Mouse (Mus musculus) ES-Bruce4 (cell line): Measurements from ENCODE around the gene Acot11. TPM values are rescaled to one million over a fixed set of nuclear protein-coding genes. Genes with fewer than 3 reads are reported as not detected.

Source experiments
- H3K27ac ChIP-seq: 2 replicates; pipeline ENCODE4 v1.5.1; 2012; ENCODE audit warnings: low read length, inconsistent platforms; ENCODE audit not compliant: insufficient read depth
- H3K27me3 ChIP-seq: 2 replicates; pipeline ENCODE4 v1.6.1; 2012; ENCODE audit warnings: mild to moderate bottlenecking, low read length, inconsistent platforms; ENCODE audit not compliant: control insufficient read depth, poor library complexity, insufficient read depth, severe bottlenecking
- H3K36me3 ChIP-seq: 2 replicates; pipeline ENCODE4 v1.6.1; 2012; ENCODE audit warnings: inconsistent platforms, mild to moderate bottlenecking, low read length, moderate library complexity; ENCODE audit not compliant: control insufficient read depth, poor library complexity, insufficient read depth, severe bottlenecking
- H3K4me1 ChIP-seq: one replicate; pipeline ENCODE4 v1.8.1; 2011; ENCODE audit warnings: low read length; ENCODE audit not compliant: control insufficient read depth, insufficient read depth
- H3K4me3 ChIP-seq: 2 replicates; pipeline ENCODE4 v1.5.1; 2011; ENCODE audit warnings: low read depth, mild to moderate bottlenecking, low read length
- H3K9ac ChIP-seq: 2 replicates; pipeline ENCODE4 v1.6.1; 2012; ENCODE audit warnings: low read depth, mild to moderate bottlenecking, inconsistent platforms; ENCODE audit not compliant: poor library complexity, severe bottlenecking
- H3K9me3 ChIP-seq: replicated peaks from 2 replicates; pipeline ENCODE4 v1.6.1; 2012; ENCODE audit warnings: mild to moderate bottlenecking, low read length, inconsistent platforms; ENCODE audit not compliant: control insufficient read depth, poor library complexity, insufficient read depth, severe bottlenecking
- CTCF ChIP-seq: IDR thresholded peaks from one replicate; pipeline ENCODE4 v1.8.1; 2011; ENCODE audit warnings: low read depth, low read length
- EP300 ChIP-seq: IDR thresholded peaks from 2 replicates; pipeline ENCODE4 v1.6.1; 2011; ENCODE audit warnings: low read depth, low read length; ENCODE audit not compliant: insufficient read depth
- POLR2A ChIP-seq: IDR thresholded peaks from one replicate; pipeline ENCODE4 v1.8.1; 2011; ENCODE audit warnings: low read length; ENCODE audit not compliant: insufficient read depth
- polyA plus RNA-seq: library from polyadenylated mRNA; stranded (reverse); fragments of >200 nt; gene quantifications from 2 replicates; pipeline ENCODE4 v1.2.4, GENCODE M21; 2011; ENCODE audit warnings: low read depth; ENCODE audit not compliant: missing spikeins, insufficient read depth, insufficient read length

Acot11 gene
- polyA plus RNA-seq, 1 experiment: 3.8 TPM

DNA sequence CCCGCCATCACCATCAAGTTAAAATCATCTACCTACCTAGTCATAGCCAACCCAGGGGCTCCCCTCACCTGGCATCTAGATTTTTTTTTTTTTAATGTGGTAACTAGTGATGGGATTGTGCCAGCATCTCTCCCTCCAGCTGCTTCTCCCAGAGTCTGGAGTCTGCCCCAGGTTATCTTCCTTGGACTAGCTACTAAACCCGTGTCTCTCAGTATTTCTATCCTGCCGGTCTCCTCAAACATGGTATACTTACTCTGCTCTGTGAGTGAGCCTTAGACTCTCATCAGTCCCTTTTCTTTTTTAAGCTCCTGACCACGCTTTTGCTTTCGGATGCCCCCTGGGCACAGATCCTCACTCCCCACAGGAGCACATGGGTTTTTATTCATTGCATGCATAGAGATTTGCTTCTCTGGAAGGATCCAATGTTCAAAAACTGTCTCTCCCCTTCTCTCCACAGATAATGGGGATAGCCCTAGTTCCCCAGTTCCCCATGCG, 35.9 kb upstream of the Acot11 start:
- Histone ChIP-seq H3K4me3 (peak overlapping the region; percentile 65), H3K36me3 (no peaks in the 10 kb centered on the region), H3K9me3 (no peaks in the 10 kb centered on the region), H3K4me1 (peaks cover 1% of the 10 kb centered on the region), H3K27ac (peak overlapping the region; percentile 93), H3K9ac (peak overlapping the region; percentile 81), H3K27me3 (no peaks in the 10 kb centered on the region)
- no peak for TF ChIP-seq CTCF
- no peak for TF ChIP-seq POLR2A

DNA sequence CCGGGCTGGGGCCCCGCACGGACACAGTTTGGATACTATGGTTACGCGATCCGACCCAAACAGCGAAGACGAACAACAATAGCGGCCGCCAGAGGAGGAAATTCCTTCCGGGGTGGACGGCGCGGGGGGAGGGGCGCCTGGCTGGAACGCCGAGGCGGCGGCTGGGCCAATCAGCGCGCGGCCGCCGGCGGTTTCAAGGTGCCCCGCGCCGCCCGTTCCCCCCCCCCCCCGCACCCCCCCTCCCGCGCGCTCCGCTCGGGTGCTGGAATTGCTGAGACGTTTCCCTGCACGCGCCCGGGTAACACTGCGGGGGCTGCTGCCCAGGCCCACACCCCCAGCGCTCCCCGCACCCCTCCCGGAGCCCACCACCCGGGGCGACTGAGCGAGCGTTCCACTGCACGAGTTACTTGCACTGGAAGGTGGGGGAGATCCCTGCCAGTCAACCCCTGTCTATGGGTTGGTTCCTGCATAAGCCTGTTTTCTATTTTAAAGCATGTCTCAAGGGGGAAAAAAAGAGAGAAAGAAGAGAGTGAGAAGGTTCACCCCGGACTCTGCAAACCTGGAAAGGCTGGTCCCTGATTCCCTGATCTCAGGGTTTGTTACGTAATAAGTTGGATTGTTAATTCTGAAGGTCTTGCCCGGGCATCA, 35.3 kb upstream of the Acot11 start:
- TF ChIP-seq EP300 (peak; percentile 78; the same call in 1 of the 2 replicates), CTCF (no peak)
- H3K4me1 ChIP-seq: peaks cover 3% of the 10 kb centered on the region
- H3K27me3 ChIP-seq: no peaks in the 10 kb centered on the region
- peak overlapping the region; percentile 93 for H3K27ac ChIP-seq
- peak overlapping the region; percentile 65 for H3K4me3 ChIP-seq
- H3K36me3 ChIP-seq: no peaks in the 10 kb centered on the region
- peak overlapping the region; percentile 81 for H3K9ac ChIP-seq
- no peaks in the 10 kb centered on the region for H3K9me3 ChIP-seq

DNA sequence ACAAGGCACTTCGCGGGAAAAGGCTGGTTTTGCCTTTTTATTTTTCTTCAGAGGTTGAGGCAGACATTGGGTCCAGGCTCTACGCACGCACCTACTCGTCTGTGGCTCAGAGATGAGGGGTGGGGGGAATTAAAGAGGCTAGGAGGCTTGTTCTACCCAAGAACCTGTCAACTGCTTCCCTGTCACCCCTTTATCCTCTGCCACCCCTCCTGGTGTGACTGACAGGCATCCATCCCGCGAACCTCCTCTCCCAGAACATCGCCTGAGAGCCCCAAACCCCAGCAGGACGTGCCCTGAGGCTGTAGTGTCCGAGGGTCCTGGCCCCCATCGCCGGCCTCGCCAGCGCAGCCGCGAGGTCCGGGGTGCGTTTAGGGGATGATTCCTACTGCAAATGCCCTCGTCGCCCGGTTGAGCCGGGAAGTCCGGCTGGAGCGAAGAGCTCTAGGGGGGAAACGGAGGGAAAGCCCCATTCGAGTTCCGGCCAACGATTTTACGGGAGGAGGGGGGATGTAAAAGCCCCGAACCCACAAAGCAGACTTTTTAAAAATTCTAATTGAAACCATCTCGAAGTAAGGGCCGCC, 34.5 kb upstream of the Acot11 start:
- H3K36me3 ChIP-seq: no peaks in the 10 kb centered on the region
- H3K9ac ChIP-seq: peak overlapping the region; percentile 81
- peak overlapping the region; percentile 82 for H3K27ac ChIP-seq
- peak overlapping the region; percentile 63 for H3K4me3 ChIP-seq
- no peaks in the 10 kb centered on the region for H3K9me3 ChIP-seq
- H3K4me1 ChIP-seq: peaks cover 6% of the 10 kb centered on the region
- TF ChIP-seq POLR2A (no peak), CTCF (no peak), EP300 (no peak)
- H3K27me3 ChIP-seq: no peaks in the 10 kb centered on the region

DNA sequence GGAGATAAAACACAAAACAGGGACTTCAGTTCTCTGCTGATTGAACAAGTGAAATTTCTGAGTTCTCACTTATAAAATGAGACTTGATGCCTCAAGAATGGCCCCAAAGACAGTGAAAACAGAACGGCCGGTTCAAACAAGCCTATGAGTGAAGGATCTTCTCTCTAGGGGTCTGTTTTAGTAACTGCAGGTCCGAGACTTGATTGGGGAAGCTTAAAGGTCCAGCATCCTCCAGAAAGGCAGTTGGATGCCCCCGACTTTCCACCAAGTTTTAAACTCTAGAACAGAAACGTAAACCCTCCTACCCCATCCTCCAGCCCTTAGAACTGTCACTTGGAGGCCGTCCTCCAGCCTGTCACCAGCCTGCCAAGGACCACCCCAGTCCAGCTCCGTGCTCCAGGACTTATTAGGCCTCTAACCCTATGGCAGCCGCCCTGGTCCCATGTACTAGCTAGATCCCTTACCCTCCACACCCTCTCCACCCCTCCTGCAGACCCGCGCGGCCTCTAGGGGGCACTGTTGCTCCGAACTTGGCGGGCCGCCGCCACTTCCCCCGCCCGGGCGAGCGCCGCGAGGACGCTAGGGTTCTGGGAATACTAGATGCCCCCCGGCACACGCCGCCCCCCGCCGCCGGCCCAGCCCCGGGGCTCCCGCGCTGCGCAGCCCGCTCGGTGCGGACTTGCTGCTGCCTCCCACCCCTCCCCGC, 33.9 kb upstream of the Acot11 start:
- Histone ChIP-seq H3K4me1 (peaks cover 6% of the 10 kb centered on the region), H3K9ac (peak overlapping the region; percentile 81)
- TF ChIP-seq CTCF: peak; percentile 73
- peak; percentile 51; the same call in 1 of the 2 replicates for TF ChIP-seq EP300
- TF ChIP-seq POLR2A: no peak

DNA sequence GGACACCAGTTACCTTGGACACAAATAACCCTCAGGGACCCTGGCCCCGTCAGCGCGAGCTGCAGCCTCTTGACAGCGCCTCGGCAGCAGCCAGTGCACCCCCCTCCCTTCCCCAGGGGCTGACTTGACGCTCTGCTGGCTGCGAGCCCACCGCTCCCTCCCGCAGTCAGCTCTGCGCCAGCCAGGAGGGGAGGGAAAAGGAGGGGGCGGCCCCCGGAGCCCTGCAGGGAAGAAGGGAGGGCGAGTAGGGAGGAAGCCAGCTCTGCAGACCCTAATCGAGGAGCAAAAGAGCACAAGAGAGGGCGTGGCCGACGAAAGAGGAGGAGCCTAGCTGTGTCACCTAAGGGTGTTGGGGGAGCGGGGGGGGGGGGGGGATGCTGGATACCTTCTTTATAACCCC, 33.2 kb upstream of the Acot11 start:
- Histone ChIP-seq H3K9me3 (no peaks in the 10 kb centered on the region), H3K4me3 (peak overlapping the region; percentile 27), H3K27ac (no peak overlapping the region), H3K4me1 (peaks cover 8% of the 10 kb centered on the region), H3K36me3 (no peaks in the 10 kb centered on the region), H3K27me3 (no peaks in the 10 kb centered on the region), H3K9ac (peak overlapping the region; percentile 11; the same call in 1 of the 2 replicates)
- TF ChIP-seq EP300 (no peak; the same call in 1 of the 2 replicates), CTCF (no peak), POLR2A (no peak)

More for the DNA sequence above, 33.9 kb upstream of the Acot11 start:
- no peaks in the 10 kb centered on the region for H3K9me3 ChIP-seq
- H3K27ac ChIP-seq: peak overlapping the region; percentile 82
- H3K27me3 ChIP-seq: no peaks in the 10 kb centered on the region
- peak overlapping the region; percentile 63 for H3K4me3 ChIP-seq
- H3K36me3 ChIP-seq: no peaks in the 10 kb centered on the region

DNA sequence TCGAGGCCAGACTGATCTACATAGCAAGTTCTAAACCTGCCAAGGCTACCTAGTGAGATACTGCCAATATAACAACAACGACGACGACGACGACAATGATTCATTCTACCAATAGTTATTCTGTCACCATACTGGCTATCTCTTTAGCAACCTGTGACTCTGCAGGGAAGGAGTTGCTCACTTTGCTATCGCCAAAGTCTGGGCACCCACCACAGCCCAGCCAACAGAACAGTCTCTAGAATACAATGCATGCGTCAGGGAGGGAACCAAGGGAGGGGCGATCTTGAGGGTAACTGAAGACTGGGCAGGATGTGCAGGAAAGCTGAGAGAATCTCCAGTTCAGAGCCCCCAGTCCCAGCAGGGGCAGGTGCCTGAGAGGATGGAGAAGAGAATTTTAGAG, 32.6 kb upstream of the Acot11 start:
- Histone ChIP-seq H3K27ac (0 out of 2 replicates have a peak overlapping the region, but pooled peaks have one; percentile 0), H3K9me3 (no peaks in the 10 kb centered on the region), H3K4me3 (peak overlapping the region; percentile 27; the same call in 1 of the 2 replicates), H3K36me3 (no peaks in the 10 kb centered on the region), H3K27me3 (no peaks in the 10 kb centered on the region), H3K9ac (peak overlapping the region; percentile 11; the same call in 1 of the 2 replicates), H3K4me1 (peaks cover 8% of the 10 kb centered on the region)
- TF ChIP-seq EP300: no peak
- TF ChIP-seq POLR2A: no peak
- no peak for TF ChIP-seq CTCF
